Mouse (Mus musculus) activated CD4-positive, CD25-positive, alpha-beta regulatory T cell (primary cell): ENCODE data around the gene 1700021F07Rik. TPM values are rescaled to one million over a fixed set of nuclear protein-coding genes. Genes with fewer than 3 reads are reported as not detected.

Source experiments
- polyA plus RNA-seq, 2 experiments: library from polyadenylated mRNA; unstranded; fragments of 100-300 nt; shearing (Covaris generic); gene quantifications; one replicate each; pipeline ENCODE4 v1.2.1; 2017

The 1700021F07Rik gene
- polyA plus RNA-seq, result not detected

DNA sequence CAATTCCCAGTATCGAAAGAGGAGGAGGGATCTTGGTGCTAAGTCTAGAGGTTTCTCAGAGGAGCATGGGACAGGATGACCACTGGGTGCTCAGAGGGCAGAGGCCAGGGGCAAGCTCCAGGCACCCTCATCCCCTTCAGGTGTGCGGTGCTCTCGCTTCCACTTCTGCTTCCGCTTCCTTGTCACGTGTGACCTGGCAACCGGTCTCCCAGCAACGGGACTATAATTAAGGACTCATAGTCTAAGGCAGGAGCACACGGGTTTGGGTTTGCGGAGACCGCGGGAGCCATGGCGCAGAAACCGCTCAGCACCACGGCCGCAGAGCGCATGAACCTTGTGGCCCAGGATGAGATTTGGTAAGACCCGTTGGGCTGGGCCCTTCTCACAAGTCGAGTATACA lies at the start of gene 1700021F07Rik:
Gene 1700021F07Rik (plus strand): TSS at position 211 of the 400 bp plus-strand sequence.

Other genes starting within 250 kb of the 1700021F07Rik start
- gene Pmepa1, start 246.1 kb upstream of the 1700021F07Rik start, polyA plus RNA-seq, result 10 to 100 TPM; 71.7 to 71.8 TPM
- not detected for gene Ankrd60, start 55.8 kb downstream of the 1700021F07Rik start, polyA plus RNA-seq
- gene Rab22a, start 137.2 kb downstream of the 1700021F07Rik start, polyA plus RNA-seq, result 10 to 100 TPM; 43.4 to 46.9 TPM
- not detected for gene 1700010B08Rik, start 196.8 kb downstream of the 1700021F07Rik start, polyA plus RNA-seq
- gene Vapb, start 214.9 kb downstream of the 1700021F07Rik start, polyA plus RNA-seq, result 10 to 100 TPM; 51.5 to 53.2 TPM